Mouse (Mus musculus): ENCODE results near the gene Fmn2.
A peak's percentile ranks its signal among the peaks of the same experiment; 100 is the strongest.

The Fmn2 gene

GRCm38 (mm10) chr1:174659459-174660223 is 158.0 kb downstream of the Fmn2 start:
- DNase-seq (ENCODE audit: low spot score), result no peak

- DNase-seq (ENCODE audit: low spot score), result no peak
Measured at GRCm38 (mm10) chr1:174665116-174665515, 163.5 kb downstream of the Fmn2 start.

- no peak for DNase-seq (ENCODE audit: low spot score)
Measured at GRCm38 (mm10) chr1:174669132-174669531, 167.5 kb downstream of the Fmn2 start.

GRCm38 (mm10) chr1:174670846-174671245 is 169.2 kb downstream of the Fmn2 start:
- DNase-seq (ENCODE audit: low spot score), result no peak

GRCm38 (mm10) chr1:174674586-174674985 is 173.0 kb downstream of the Fmn2 start:
- DNase-seq (ENCODE audit: low spot score), result no peak

GRCm38 (mm10) chr1:174675316-174675715 is 173.7 kb downstream of the Fmn2 start:
- DNase-seq (ENCODE audit: low spot score), result no peak

- no peak for DNase-seq (ENCODE audit: low spot score)
Measured at GRCm38 (mm10) chr1:174676187-174676586, 174.6 kb downstream of the Fmn2 start.

GRCm38 (mm10) chr1:174677211-174677610 is 175.6 kb downstream of the Fmn2 start:
- no peak for DNase-seq (ENCODE audit: low spot score)

- DNase-seq (ENCODE audit: low spot score), result no peak
Measured at GRCm38 (mm10) chr1:174689301-174689700, 187.7 kb downstream of the Fmn2 start.

- no peak for DNase-seq (ENCODE audit: low spot score)
Measured at GRCm38 (mm10) chr1:174700871-174701270, 199.2 kb downstream of the Fmn2 start.

GRCm38 (mm10) chr1:174701835-174702234 is 200.2 kb downstream of the Fmn2 start:
- no peak for DNase-seq (ENCODE audit: low spot score)

GRCm38 (mm10) chr1:174703909-174704308 is 202.3 kb downstream of the Fmn2 start:
- DNase-seq (ENCODE audit: low spot score), result no peak

GRCm38 (mm10) chr1:174719729-174720458 is 218.3 kb downstream of the Fmn2 start:
- no peak for DNase-seq (ENCODE audit: low spot score)

GRCm38 (mm10) chr1:174728771-174729170 is 227.1 kb downstream of the Fmn2 start:
- no peak for DNase-seq (ENCODE audit: low spot score)

- no peak for DNase-seq (ENCODE audit: low spot score)
Measured at GRCm38 (mm10) chr1:174732715-174733114, 231.1 kb downstream of the Fmn2 start.

- no peak for DNase-seq (ENCODE audit: low spot score)
Measured at GRCm38 (mm10) chr1:174738958-174739357, 237.3 kb downstream of the Fmn2 start.

- DNase-seq (ENCODE audit: low spot score), result no peak
Measured at GRCm38 (mm10) chr1:174742667-174743066, 241.0 kb downstream of the Fmn2 start.

GRCm38 (mm10) chr1:174748520-174748919 is 246.9 kb downstream of the Fmn2 start:
- no peak for DNase-seq (ENCODE audit: low spot score)

- no peak for DNase-seq (ENCODE audit: low spot score)
Measured at GRCm38 (mm10) chr1:174750893-174751461, 249.4 kb downstream of the Fmn2 start.

- DNase-seq (ENCODE audit: low spot score), result no peak
Measured at GRCm38 (mm10) chr1:174759354-174759753, 257.7 kb downstream of the Fmn2 start.

GRCm38 (mm10) chr1:174765757-174766156 is 264.1 kb downstream of the Fmn2 start:
- DNase-seq (ENCODE audit: low spot score), result no peak

- DNase-seq (ENCODE audit: low spot score), result no peak
Measured at GRCm38 (mm10) chr1:174766852-174767251, 265.2 kb downstream of the Fmn2 start.

GRCm38 (mm10) chr1:174771871-174772281 is 270.3 kb downstream of the Fmn2 start:
- DNase-seq (ENCODE audit: low spot score), result peak; percentile 63

Measured in ovary, adult 18-20 months (tissue).